Mouse (Mus musculus) liver, postnatal 0 days (tissue): ENCODE measurements around the gene Sohlh1. TPM values are rescaled to one million over a fixed set of nuclear protein-coding genes. Genes with fewer than 3 reads are reported as not detected.
"Not testable (repeated sequence)": the region's sequence is repeated elsewhere in the genome, so short reads cannot be mapped to it uniquely, and the experiment has no call there.

Experiments
- ATAC-seq: fragments of 200-750 bp; cut with Nextera tagmentation; 2 replicates; pipeline ENCODE4 v1.8.0; 2017; ENCODE audit warnings: mild to moderate bottlenecking, moderate library complexity
- DNase-seq: peaks from one replicate; pipeline ENCODE4 v3.0.0-alpha.2; 2016
- H3K27ac ChIP-seq: fragments of 300-500 bp; sonication (generic); 2 replicates; pipeline ENCODE4 v1.5.1; 2014; ENCODE audit warnings: antibody characterized with exemption, moderate library complexity, mild to moderate bottlenecking, low read depth
- H3K27me3 ChIP-seq: fragments of 300-500 bp; sonication (generic); 2 replicates; pipeline ENCODE4 v1.6.1; 2014; ENCODE audit warnings: low read length, control low read depth, mixed read lengths; ENCODE audit not compliant: insufficient read depth
- H3K36me3 ChIP-seq: fragments of 300-500 bp; sonication (generic); replicated peaks from 2 replicates; pipeline ENCODE4 v1.6.1; 2014; ENCODE audit warnings: mild to moderate bottlenecking, control low read depth, low read length, moderate library complexity, mixed read lengths; ENCODE audit not compliant: insufficient read depth
- H3K4me1 ChIP-seq: fragments of 300-500 bp; sonication (generic); 2 replicates; pipeline ENCODE4 v1.6.1; 2014; ENCODE audit warnings: antibody characterized with exemption, mild to moderate bottlenecking, control low read depth; ENCODE audit not compliant: insufficient read depth
- H3K4me2 ChIP-seq: fragments of 300-500 bp; sonication (generic); 2 replicates; pipeline ENCODE4 v1.6.1; 2014; ENCODE audit warnings: low read depth, mild to moderate bottlenecking, low read length, moderate library complexity, mixed read lengths
- H3K4me3 ChIP-seq: fragments of 300-500 bp; sonication (generic); 2 replicates; pipeline ENCODE4 v1.5.1; 2014; ENCODE audit warnings: low read depth, low read length
- H3K9ac ChIP-seq: fragments of 300-500 bp; sonication (generic); replicated peaks from 2 replicates; pipeline ENCODE4 v1.6.1; 2014; ENCODE audit warnings: mild to moderate bottlenecking, moderate library complexity
- H3K9me3 ChIP-seq: fragments of 300-500 bp; sonication (generic); 2 replicates; pipeline ENCODE4 v1.6.1; 2016; ENCODE audit warnings: mild to moderate bottlenecking, control low read depth, low read length, mixed read lengths
- CTCF ChIP-seq: sonication (generic); IDR thresholded peaks from 2 replicates; pipeline ENCODE4 v1.5.1; 2016; ENCODE audit warnings: antibody characterized with exemption, low read depth
- EP300 ChIP-seq: IDR thresholded peaks from 2 replicates; pipeline ENCODE4 v1.6.1; 2016; ENCODE audit warnings: antibody characterized with exemption, low read depth, mild to moderate bottlenecking
- WGBS: fragments of 180-500 bp; shearing (Covaris S2); extraction: QIAGEN DNeasy Blood & Tissue Kit; methylation state at CpG from one replicate; pipeline ENCODE4 v1.1.7; 2014; ENCODE audit not compliant: insufficient replicate concordance; 5-methylcytosine and 5-hydroxymethylcytosine counted together
- polyA plus RNA-seq: library from polyadenylated mRNA; unstranded; fragments of >200 nt; fragmentation: Nextera tagmentation; extraction: Ambion mirVana; gene quantifications from 2 replicates; pipeline ENCODE4 v1.2.1, GENCODE M21; 2015

Gene Sohlh1
- polyA plus RNA-seq, 1 experiment from 2014 or later, result not detected

DNA sequence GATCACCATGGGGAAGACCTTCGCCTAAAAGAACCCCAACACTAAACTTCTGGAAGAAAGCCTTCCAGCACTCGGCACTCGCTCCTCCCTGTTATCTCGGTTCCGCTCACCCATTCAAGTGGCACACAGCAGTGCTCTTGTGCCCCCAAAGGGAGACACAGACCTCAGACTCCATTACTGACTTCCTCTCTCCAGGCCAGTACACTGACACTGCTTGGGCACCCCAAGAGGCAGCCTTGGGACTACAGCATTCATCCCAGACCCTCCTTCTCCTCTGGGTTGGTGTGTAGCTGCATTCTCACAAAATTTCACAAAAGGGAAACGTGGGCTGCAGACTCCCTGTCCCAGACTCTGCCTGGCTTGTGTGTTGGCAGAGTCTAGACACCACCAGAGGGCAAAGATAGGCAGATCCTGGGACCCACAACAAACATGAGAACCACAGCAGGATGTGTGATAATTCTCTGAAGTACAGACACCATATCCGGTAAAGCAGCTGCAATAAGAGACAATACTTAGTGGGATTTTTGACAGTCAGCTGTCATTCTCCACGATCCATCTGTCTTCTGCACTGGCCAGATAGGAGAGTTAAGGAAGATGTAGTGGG, 18.6 kb downstream of the Sohlh1 start:
- H3K4me2 ChIP-seq, result no peak overlapping the region
- no peak overlapping the region for H3K27ac ChIP-seq
- no peak overlapping the region for H3K4me3 ChIP-seq
- TF ChIP-seq EP300, result no peak
- no peak for TF ChIP-seq CTCF
- DNase-seq, result no peak
- ATAC-seq, result no peak
- H3K9ac ChIP-seq, result no peak overlapping the region
- H3K4me1 ChIP-seq, result no peaks in the 10 kb centered on the region
- H3K9me3 ChIP-seq, result no peaks in the 10 kb centered on the region
- 47% methylated on average over 8 of the region's 8 CpGs for WGBS
- H3K36me3 ChIP-seq, result no peaks in the 10 kb centered on the region
- H3K27me3 ChIP-seq, result no peaks in the 10 kb centered on the region

DNA sequence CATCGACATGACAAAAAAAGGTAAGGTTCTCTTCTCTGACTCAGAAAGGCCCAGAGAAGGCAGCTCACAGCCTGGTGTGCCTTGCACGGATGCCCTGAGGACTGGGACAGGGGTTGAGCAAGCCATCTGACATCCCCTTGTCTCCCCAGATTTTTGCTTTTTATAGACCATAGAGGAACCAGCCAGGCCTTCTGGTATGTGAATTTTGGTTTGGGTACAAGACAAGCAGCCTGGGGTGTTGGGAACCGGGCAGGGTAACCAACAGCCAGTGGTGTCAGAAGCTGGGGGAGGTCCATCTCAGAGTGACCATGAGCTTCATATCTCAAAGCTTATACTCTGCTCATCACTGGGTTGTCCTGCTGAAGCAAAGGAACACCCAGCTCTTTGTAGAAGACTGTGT, 22.3 kb downstream of the Sohlh1 start:
- no peaks in the 10 kb centered on the region for H3K27me3 ChIP-seq
- no peaks in the 10 kb centered on the region for H3K4me1 ChIP-seq
- no peaks in the 10 kb centered on the region for H3K9me3 ChIP-seq
- 73% methylated on average over 3 of the region's 3 CpGs for WGBS
- no peak overlapping the region for H3K27ac ChIP-seq
- no peak overlapping the region for H3K4me3 ChIP-seq
- ATAC-seq, result no peak
- H3K9ac ChIP-seq, result no peak overlapping the region
- no peaks in the 10 kb centered on the region for H3K36me3 ChIP-seq
- H3K4me2 ChIP-seq, result no peak overlapping the region
- DNase-seq, result no peak
- no peak for TF ChIP-seq CTCF
- TF ChIP-seq EP300, result no peak

DNA sequence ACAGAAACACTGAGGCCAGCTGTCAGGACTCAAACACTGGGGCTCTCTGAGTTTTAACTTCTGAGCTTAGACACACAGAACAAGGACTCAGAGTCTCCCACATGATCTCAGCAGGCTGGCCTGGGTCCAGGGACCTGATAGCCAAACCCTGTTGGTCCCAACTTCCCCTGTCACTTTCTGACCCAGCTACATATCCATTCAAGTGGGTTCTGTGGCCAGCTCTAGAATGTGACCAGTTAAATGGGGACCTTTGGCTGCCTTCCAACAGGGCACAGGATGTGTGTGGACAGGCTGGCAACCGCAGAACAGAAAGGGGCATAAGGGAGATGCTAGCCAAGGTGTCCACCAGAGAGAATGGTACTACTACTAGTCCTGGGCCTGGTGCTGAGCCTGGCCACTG, 24.2 kb downstream of the Sohlh1 start, which contains the start of gene Lcn9:
Lcn9 (plus strand) TSS at position 348 of the 400 bp plus-strand sequence.
- WGBS, result 89% methylated on average over 1 of the region's 1 CpGs
- H3K9ac ChIP-seq, result no peak within 1 kb of the TSS
- H3K4me3 ChIP-seq, result no peak within 1 kb of the TSS
- H3K9me3 ChIP-seq, result no peaks in the 10 kb centered on the region
- H3K27me3 ChIP-seq, result no peaks in the 10 kb centered on the region
- no peaks in the 10 kb centered on the region for H3K4me1 ChIP-seq
- H3K4me2 ChIP-seq, result no peak within 1 kb of the TSS
- DNase-seq (no peak), ATAC-seq (no peak)
- no peak within 1 kb of the TSS for H3K27ac ChIP-seq
- no peaks in the 10 kb centered on the region for H3K36me3 ChIP-seq
- TF ChIP-seq CTCF (no peak), EP300 (no peak)

DNA sequence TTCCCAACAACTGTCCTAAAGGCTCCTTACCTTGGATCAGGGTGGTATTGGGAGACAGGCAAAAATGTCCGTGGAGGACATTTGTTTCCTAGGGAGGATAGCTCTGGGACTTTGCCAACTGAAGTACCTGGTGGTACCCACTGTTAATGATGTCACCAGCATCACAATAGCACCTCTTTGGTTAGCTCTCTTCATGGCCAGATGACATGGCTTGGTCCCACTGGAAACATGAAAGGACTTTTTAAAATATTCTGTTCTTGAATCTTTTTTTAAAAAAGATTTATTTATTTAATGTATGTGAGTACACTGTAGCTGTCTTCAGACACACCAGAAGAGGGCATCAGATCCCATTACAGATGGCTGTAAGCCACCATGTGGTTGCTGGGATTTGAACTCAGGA, 31.3 kb downstream of the Sohlh1 start, which contains the start of gene Glt6d1:
Glt6d1 (minus strand) TSS at position 101 of the 400 bp plus-strand sequence.
- WGBS, result 60% methylated on average over 1 of the region's 1 CpGs
- H3K4me2 ChIP-seq, ATAC-seq, H3K27me3 ChIP-seq, DNase-seq, H3K36me3 ChIP-seq, H3K4me1 ChIP-seq, H3K9ac ChIP-seq, H3K9me3 ChIP-seq, H3K27ac ChIP-seq, H3K4me3 ChIP-seq: not testable (repeated sequence)

DNA sequence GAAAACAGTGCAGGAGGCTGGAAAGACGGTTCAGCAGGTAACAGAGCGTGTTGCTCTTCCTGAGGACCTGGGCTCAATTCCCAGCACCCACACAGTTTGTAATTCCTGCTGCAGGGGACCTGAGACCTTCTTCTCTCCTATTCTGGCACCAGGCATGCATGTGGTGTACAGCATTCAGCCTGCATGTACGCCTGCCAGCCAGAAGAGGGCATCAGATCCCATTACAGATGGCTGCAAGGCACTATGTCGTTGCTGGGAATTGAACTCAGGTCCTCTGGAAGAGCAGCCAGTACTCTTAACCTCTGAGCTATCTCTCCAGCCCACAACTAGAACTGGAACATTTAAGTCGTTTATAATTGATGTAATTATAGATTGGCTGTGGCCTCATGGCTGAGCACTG, 33.7 kb downstream of the Sohlh1 start:
- no peaks in the 10 kb centered on the region for H3K36me3 ChIP-seq
- no peak overlapping the region for H3K4me3 ChIP-seq
- no peak for ATAC-seq
- no peaks in the 10 kb centered on the region for H3K27me3 ChIP-seq
- no peak for DNase-seq
- TF ChIP-seq CTCF (peak; percentile 35), EP300 (no peak)
- H3K27ac ChIP-seq, result no peak overlapping the region
- H3K4me2 ChIP-seq, result no peak overlapping the region
- WGBS, result 62% methylated on average over 5 of the region's 5 CpGs
- no peaks in the 10 kb centered on the region for H3K4me1 ChIP-seq
- no peak overlapping the region for H3K9ac ChIP-seq
- no peaks in the 10 kb centered on the region for H3K9me3 ChIP-seq

DNA sequence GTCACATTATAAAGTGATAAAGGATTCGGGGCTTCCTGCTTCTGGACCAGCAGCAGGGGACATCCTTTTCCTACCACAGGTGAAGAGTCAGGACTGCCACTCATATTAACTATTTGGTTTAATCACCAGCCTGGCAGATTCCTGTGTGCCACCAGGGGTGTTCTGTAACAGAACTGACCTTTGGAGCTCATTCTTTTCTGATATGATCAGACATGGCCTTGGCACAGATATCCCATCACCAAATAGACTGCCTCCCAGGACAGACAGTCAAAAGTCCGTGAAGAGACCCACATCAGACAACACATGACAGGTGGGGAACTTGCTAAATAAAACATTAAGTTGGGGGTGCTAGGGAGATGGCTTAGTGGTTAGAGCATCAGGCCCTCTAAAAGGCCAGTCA, 35.3 kb downstream of the Sohlh1 start:
- H3K4me3 ChIP-seq, result no peak overlapping the region
- no peak overlapping the region for H3K27ac ChIP-seq
- no peak for ATAC-seq
- no peaks in the 10 kb centered on the region for H3K27me3 ChIP-seq
- no peaks in the 10 kb centered on the region for H3K9me3 ChIP-seq
- H3K36me3 ChIP-seq, result no peaks in the 10 kb centered on the region
- TF ChIP-seq EP300, result no peak
- TF ChIP-seq CTCF, result no peak
- WGBS, result 50% methylated on average over 2 of the region's 2 CpGs
- no peak overlapping the region for H3K9ac ChIP-seq
- H3K4me2 ChIP-seq, result no peak overlapping the region
- DNase-seq, result no peak
- H3K4me1 ChIP-seq, result no peaks in the 10 kb centered on the region

DNA sequence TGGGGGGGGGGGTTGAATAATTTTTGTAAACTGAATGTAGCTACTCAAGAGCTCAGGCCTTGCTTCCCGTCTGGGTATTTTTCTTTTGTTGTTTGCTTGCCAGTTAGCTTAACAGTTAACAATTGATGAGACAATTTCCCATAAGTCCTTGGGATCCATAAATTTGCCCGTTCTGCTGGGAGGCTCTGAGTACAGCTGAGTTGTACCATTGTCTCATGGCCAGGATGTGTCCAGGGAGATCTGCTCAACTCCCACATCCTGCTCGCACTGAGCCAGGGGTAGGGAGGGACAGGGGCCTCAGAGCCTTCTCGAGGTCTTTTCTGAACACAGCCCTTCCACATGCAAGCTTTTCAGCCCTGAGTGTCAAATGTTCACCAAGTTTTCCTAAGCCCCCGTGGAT, 49.0 kb downstream of the Sohlh1 start:
- DNase-seq (no peak), ATAC-seq (no peak)
- H3K27me3 ChIP-seq, result no peaks in the 10 kb centered on the region
- TF ChIP-seq CTCF (no peak), EP300 (no peak)
- H3K9me3 ChIP-seq, result no peaks in the 10 kb centered on the region
- H3K4me3 ChIP-seq, result no peak overlapping the region
- 40% methylated on average over 5 of the region's 5 CpGs for WGBS
- H3K4me1 ChIP-seq, result no peaks in the 10 kb centered on the region
- no peak overlapping the region for H3K27ac ChIP-seq
- no peak overlapping the region for H3K4me2 ChIP-seq
- H3K9ac ChIP-seq, result no peak overlapping the region
- H3K36me3 ChIP-seq, result no peaks in the 10 kb centered on the region
